Mouse (Mus musculus) ES-E14 (cell line): ENCODE data around the gene Ntf3.

Experiments
- CHD2 ChIP-seq: IDR thresholded peaks from 2 replicates; pipeline ENCODE4 v1.6.1; 2014; ENCODE audit warnings: mild to moderate bottlenecking, low read depth, low read length, inconsistent platforms
- HCFC1 ChIP-seq: IDR thresholded peaks from 2 replicates; pipeline ENCODE4 v1.6.1; 2012; ENCODE audit warnings: low read length, inconsistent platforms, borderline replicate concordance; ENCODE audit not compliant: insufficient read depth
- ZC3H11A ChIP-seq: IDR thresholded peaks from 2 replicates; pipeline ENCODE4 v1.6.1; 2012; ENCODE audit warnings: low read depth, mild to moderate bottlenecking, inconsistent platforms, low read length, borderline replicate concordance

GRCm38 (mm10) chr6:126155928-126156327, 10.8 kb downstream of the Ntf3 start:
- TF ChIP-seq HCFC1 (no peak), ZC3H11A (no peak), CHD2 (no peak)
